11 mouse cellular contexts compared by ENCODE assay signal in the genomic region with DNA sequence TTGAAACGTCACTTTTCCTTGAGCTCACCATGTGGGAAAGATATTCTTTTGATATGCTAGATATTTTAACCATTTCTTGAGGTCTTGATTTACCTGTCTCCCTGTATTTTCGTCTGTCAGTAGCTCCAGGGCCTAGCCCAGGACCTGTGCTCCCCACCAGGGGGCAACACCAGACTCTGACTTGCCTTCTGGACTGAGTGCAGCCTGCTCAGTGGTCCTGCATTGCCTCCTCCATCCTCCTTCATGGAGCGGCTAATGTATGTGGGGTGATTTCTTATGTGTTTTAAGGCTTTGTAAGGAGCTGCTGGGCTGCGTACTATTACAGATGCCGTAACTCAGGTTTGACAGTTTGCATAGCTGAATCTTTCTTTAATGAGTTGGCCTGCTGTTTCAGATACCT.
DNase-seq lines count a peak whose midpoint lies in the region; ATAC-seq and TF ChIP-seq lines count a peak whose summit lies in the region.
"Had no signal": no experiment of that assay in that cellular context is flagged by ENCODE, and none has a peak within 500 bp of the region (broad histone marks: within the 10 kb centered on the region; RNA-seq: fewer than 3 reads in every experiment).

No protein-coding gene starts in this region.

- TF ChIP-seq EP300 in liver, postnatal 0 days (IDR thresholded peaks at IDR 0.05; ENCODE audit: low read depth), result no peak

- H3K9me3 ChIP-seq in liver, embryonic 11.5 days (ENCODE audit: control insufficient read depth, low read length), result no peaks in the 10 kb centered on the region
- no peaks in the 10 kb centered on the region for H3K9me3 ChIP-seq in ES-E14 (ENCODE audit: control insufficient read depth, insufficient read depth, low read depth, low read length)
- no peaks in the 10 kb centered on the region for H3K9me3 ChIP-seq in liver, postnatal 0 days (ENCODE audit: low read length)
- H3K9me3 ChIP-seq: embryonic facial prominence, embryonic 12.5 days; G1E had no signal

- in situ Hi-C loops in ES-E14 (cut with MboI; ENCODE audit: low sequenced_read_pairs in 2 of 2, unreplicated experiment in 2 of 2), result no loop called here

- DNase-seq in frontal cortex, adult 2 months (ENCODE audit: extremely low spot score in 1 of 2, low spot score in 1 of 2), result no peak
- peak; percentile 25 for DNase-seq in liver
- DNase-seq in liver, embryonic 11.5 days (ENCODE audit: low spot score), result no peak
- DNase-seq in ES-E14 (ENCODE audit: low read depth, low spot score), result peak; percentile 24
- DNase-seq in liver, postnatal 0 days, result no peak
- no peak for DNase-seq in c-Kit-positive CD71-positive TER-119-positive erythroid progenitor cells, embryonic 14.5 days (ENCODE audit: low spot score)
- no peak for DNase-seq in heart, adult 9 months (ENCODE audit: low spot score in 2 of 2)
- DNase-seq: kidney, adult 8-10 months had no signal

- H3K36me3 ChIP-seq in liver, embryonic 11.5 days (ENCODE audit: control insufficient read depth, insufficient read depth, low read length), result no peaks in the 10 kb centered on the region
- H3K36me3 ChIP-seq in ES-E14 (ENCODE audit: control insufficient read depth, insufficient read depth, low read length, poor library complexity, severe bottlenecking), result no peaks in the 10 kb centered on the region
- no peaks in the 10 kb centered on the region for H3K36me3 ChIP-seq in liver, postnatal 0 days (replicated peaks; ENCODE audit: insufficient read depth, low read length)
- H3K36me3 ChIP-seq: embryonic facial prominence, embryonic 12.5 days; G1E had no signal

- no peak overlapping the region for H3K9ac ChIP-seq in liver, embryonic 11.5 days (ENCODE audit: low read depth, low read length)
- H3K9ac ChIP-seq in ES-E14 (ENCODE audit: insufficient read depth, low read depth, low read length, poor library complexity, severe bottlenecking), result no peak overlapping the region
- H3K9ac ChIP-seq in liver, postnatal 0 days (replicated peaks), result no peak overlapping the region
- H3K9ac ChIP-seq: embryonic facial prominence, embryonic 12.5 days had no signal

- H3K4me3 ChIP-seq in liver, embryonic 11.5 days (ENCODE audit: low read depth, low read length), result no peak overlapping the region
- H3K4me3 ChIP-seq in ES-E14 (ENCODE audit: insufficient read depth in 1 of 2, low read depth in 1 of 2, low read length in 2 of 2, poor library complexity in 1 of 2, severe bottlenecking in 1 of 2), result no peak overlapping the region
- H3K4me3 ChIP-seq in liver, postnatal 0 days (ENCODE audit: low read depth, low read length), result no peak overlapping the region
- H3K4me3 ChIP-seq: embryonic facial prominence, embryonic 12.5 days had no signal

- peak; percentile 29 for TF ChIP-seq CTCF in liver, postnatal 0 days (IDR thresholded peaks at IDR 0.05; ENCODE audit: low read depth)

- 75% methylated on average over 5 of the region's 5 CpGs for WGBS in liver, embryonic 11.5 days
- whole genome bisulfite sequencing in liver, postnatal 0 days (ENCODE audit: insufficient replicate concordance), result 79% methylated on average over 5 of the region's 5 CpGs

- H3K4me1 ChIP-seq in liver, embryonic 11.5 days (replicated peaks; ENCODE audit: control insufficient read depth, insufficient read depth, low read length), result peaks cover 8% of the 10 kb centered on the region
- H3K4me1 ChIP-seq in ES-E14 (ENCODE audit: control insufficient read depth in 2 of 2, insufficient read depth in 2 of 2, low read length in 2 of 2, poor library complexity in 1 of 2), result no peaks in the 10 kb centered on the region
- H3K4me1 ChIP-seq in liver, postnatal 0 days (ENCODE audit: insufficient read depth), result 0 out of 2 replicates have a peak, but pooled peaks cover 1% of the 10 kb centered on the region

- H3K4me2 ChIP-seq in liver, embryonic 11.5 days, result no peak overlapping the region
- H3K4me2 ChIP-seq in liver, postnatal 0 days (ENCODE audit: low read depth, low read length), result no peak overlapping the region
- H3K4me2 ChIP-seq: embryonic facial prominence, embryonic 12.5 days had no signal

- no peak overlapping the region for H3K27ac ChIP-seq in liver, embryonic 11.5 days (ENCODE audit: low read depth, low read length)
- H3K27ac ChIP-seq in ES-E14 (ENCODE audit: insufficient read depth, low read depth, low read length, poor library complexity, severe bottlenecking), result no peak overlapping the region
- no peak overlapping the region for H3K27ac ChIP-seq in liver, postnatal 0 days (ENCODE audit: low read depth)
- H3K27ac ChIP-seq: embryonic facial prominence, embryonic 12.5 days had no signal

- no peaks in the 10 kb centered on the region for H3K27me3 ChIP-seq in liver, embryonic 11.5 days (replicated peaks; ENCODE audit: control insufficient read depth, insufficient read depth, low read length)
- no peaks in the 10 kb centered on the region for H3K27me3 ChIP-seq in liver, postnatal 0 days (ENCODE audit: insufficient read depth, low read length)
- H3K27me3 ChIP-seq: embryonic facial prominence, embryonic 12.5 days had no signal

- 0 out of 2 replicates have a peak, but pooled peaks have one; percentile 52 for ATAC-seq in frontal cortex, adult (ENCODE audit: low TSS enrichment)
- no peak for ATAC-seq in liver, embryonic 11.5 days (replicated peaks; ENCODE audit: low FRiP score)
- no peak for ATAC-seq in liver, postnatal 0 days

TF ChIP-seq in ES-E14, 5 proteins besides CTCF, POLR2A, EP300 and RAD21:
- TF ChIP-seq MAFK (IDR thresholded peaks at IDR 0.05; ENCODE audit: insufficient read depth, low read depth, low read length) (no peak), HCFC1 (IDR thresholded peaks at IDR 0.05; ENCODE audit: borderline replicate concordance, insufficient read depth, low read length) (no peak), ZC3H11A (IDR thresholded peaks at IDR 0.05; ENCODE audit: borderline replicate concordance, low read depth, low read length) (peak; percentile 60; the same call in 1 of the 2 replicates), ZNF384 (IDR thresholded peaks at IDR 0.05; ENCODE audit: low read depth, low read length) (no peak), CHD2 (IDR thresholded peaks at IDR 0.05; ENCODE audit: low read depth, low read length) (no peak)

Comparison
In these comparisons a context has a peak if more than half of its experiments do, and no peak if none do; other contexts are left out.
1. DNase-seq: peak in liver (single experiment) and ES-E14 (single experiment); none in frontal cortex, adult 2 months (0 of 2), liver, embryonic 11.5 days (single experiment), liver, postnatal 0 days (single experiment), c-Kit-positive CD71-positive TER-119-positive erythroid progenitor cells, embryonic 14.5 days (single experiment) and heart, adult 9 months (0 of 2).